Mouse (Mus musculus): Measurements from ENCODE around the gene Abraxas2.

The Abraxas2 gene

DNA sequence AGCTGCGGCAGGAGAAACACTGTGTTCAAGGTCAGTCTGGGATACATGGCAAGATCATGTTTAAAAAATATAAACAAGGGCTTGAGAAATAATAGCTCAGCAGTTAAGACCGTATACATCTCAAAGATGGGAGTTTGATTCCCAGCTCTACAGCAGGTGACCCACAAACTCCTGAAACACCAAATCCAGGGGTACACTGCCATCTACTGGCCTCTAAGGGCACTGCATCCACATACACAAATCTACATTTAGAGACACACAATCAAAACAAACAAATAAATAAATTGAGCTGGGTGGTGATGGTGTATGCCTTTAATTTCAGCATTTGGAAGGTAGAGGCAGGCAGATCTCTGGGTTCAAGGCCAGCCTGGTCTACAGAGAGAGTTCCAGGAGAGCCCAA is 39.2 kb downstream of the Abraxas2 start:
- peak; percentile 25 for DNase-seq (ENCODE audit: low read depth)

DNA sequence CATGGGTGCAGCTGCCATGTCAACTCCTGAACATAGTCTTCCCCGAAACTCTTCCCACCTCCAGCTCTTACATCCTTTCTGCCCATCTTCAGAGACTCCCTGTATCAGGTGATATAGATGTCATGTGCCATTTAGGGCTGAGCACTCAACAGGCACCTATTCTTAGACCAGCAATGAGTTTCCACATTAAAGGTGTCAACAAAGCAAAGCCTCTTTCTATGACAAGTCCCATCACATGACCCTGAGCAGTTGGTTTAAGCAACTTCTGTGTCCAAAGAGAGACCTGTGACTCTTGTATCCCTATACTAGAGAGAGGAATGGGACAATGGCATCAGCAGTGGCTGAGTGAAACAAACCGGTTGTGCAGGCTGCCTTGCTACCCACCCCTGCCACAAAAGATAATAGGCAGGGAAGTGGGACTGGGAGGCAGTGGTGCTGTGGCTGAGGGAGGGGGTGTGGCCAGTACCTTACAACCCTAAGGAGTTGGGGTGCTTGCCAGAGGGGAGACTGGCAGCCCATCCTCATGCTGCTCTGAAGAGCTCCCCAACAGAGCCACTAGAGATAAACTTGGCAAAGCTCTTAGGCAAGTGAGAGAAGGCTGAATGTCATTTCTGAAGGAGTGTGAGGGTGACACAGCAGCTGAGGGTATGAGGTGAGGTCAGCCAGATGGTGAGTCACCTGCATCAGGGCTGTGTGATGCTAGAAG is 42.0 kb downstream of the Abraxas2 start:
- DNase-seq (ENCODE audit: low read depth) = no peak

DNA sequence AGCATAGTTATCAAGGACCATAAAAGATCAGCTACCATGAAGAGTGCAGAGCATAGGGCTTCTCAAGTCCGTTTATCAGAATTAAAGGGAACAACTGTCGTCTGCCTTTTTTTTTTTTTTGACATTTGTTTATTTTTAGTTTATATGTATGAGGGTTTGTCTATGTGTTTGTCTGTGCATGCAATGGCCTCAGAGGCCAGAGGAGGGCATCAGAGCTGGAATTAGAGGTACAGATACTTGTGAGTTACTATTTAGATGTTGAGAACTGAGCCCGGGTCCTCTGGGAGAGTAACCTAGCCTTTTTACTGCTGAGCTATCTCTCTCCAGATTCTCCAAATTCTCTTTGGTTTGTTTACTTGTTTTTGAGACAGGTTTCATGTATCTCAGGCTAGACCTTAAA is 44.8 kb downstream of the Abraxas2 start:
- no peak for DNase-seq (ENCODE audit: low read depth)

DNA sequence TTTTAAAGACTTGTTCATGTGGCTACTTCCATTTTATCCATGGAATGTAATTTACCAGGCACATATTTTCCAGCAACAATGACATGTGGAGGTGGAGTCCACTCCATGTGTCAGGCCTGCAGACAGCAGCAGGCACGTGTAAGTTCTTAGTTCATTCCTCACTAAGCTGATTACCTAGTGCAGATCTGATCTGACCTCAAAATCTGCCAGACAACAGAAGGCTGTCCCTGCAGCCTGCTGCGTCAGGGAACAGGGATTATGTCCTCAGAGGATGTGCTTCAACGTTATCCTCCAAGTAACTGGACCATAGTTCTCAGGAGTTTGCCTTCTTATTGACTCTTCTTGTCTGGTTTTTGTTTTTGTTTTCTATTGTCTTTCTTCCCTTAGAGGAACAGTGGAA is 62.9 kb downstream of the Abraxas2 start:
- DNase-seq (ENCODE audit: low read depth) = no peak

DNA sequence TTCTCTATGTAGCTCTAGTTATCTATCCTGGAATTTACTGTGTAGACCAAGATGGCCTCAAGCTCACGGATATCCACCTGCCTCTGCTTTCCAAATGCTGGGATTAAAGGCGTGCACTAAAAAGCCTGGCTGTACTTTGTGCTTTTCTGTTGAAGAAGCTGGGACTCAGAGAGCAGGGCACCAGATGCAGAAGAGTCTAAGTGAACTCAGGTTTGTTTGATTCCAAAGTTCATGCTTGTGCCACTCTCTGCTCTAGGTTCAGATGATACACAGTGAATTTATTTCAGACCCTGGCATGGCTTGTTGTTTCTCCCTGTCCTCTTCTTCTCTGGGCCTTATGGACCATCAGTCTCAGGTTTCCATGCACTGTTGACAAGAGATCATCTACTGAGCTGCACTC is 66.2 kb downstream of the Abraxas2 start:
- DNase-seq (ENCODE audit: low read depth) = no peak

DNA sequence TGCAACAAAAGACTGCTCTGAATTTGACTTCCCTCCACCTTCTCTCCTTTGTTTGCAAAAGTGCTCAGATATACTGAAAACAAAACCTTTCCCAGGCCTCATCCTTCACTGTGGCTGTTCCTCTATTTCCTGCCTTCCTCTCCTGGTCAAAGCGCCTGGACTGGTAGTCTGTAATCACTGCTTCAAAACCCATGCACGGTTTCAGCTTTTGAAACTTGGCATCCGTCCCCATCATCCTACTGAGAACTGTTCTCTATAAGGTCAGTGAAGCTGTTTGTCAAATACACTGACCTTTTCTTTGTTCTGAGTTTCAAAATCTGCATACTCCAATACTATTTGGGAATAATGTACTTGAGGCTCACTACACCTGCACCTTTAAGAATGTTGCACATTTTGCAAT is 68.2 kb downstream of the Abraxas2 start:
- no peak for DNase-seq (ENCODE audit: low read depth)

DNA sequence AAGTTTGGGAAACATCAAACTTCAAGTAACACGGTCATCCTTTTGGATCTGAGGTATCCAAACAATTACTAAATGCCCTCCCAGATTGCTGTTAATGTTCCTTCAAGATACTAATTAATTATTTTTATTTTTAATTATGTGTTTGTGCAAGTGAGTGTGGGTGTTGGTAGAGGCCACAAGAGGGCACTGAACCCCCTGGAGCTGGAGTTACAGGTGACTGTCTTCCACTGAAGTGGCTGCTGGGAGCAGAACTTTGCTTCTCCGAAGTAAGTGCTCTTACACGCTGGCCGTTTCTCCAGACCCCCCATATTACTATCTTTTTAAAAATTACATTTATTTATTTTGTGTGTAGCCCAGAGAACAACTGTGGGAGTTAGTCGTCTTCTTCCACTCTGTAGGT is 71.0 kb downstream of the Abraxas2 start:
- no peak for DNase-seq (ENCODE audit: low read depth)

DNA sequence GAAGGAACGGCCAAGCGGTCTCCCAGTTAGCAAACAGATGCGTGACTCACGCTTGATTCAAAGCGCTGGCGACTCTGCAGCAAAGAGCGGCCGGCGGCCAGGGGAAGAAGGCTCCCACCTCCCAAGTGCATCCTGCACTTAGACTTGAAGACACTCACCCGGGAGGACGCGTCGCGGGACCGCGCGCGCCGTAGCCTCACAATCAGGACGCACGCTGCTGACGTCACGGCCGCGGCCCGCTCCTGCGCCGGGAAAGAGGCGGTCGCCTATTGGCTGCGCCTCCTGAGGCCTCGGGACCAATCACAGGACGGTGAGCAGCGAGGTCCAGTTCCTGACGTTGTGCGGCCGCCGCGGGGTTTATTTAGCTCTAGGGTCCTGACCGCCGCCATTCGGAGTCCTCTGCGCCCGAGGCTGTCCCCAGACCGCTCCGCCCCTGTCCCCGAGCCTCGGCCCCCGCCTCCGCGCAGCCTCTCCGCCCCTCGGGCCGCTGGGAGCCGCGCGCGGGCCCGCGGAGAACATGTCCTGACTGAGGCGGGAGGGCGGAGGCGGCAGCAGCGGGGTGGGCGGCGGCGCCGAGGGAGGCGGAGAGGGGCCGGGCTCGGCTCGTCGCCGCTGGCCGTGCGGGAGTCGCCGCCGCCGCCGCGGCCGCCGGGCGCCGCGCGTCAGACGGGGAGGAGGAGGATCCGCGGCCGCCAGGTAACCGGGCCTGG is 72.0 kb downstream of the Abraxas2 start, which contains the start of gene Zranb1:
Gene Zranb1, plus strand, starts transcription at position 293 of the 710 bp plus-strand sequence.
- peak; percentile 97 for DNase-seq (ENCODE audit: low read depth)

DNA sequence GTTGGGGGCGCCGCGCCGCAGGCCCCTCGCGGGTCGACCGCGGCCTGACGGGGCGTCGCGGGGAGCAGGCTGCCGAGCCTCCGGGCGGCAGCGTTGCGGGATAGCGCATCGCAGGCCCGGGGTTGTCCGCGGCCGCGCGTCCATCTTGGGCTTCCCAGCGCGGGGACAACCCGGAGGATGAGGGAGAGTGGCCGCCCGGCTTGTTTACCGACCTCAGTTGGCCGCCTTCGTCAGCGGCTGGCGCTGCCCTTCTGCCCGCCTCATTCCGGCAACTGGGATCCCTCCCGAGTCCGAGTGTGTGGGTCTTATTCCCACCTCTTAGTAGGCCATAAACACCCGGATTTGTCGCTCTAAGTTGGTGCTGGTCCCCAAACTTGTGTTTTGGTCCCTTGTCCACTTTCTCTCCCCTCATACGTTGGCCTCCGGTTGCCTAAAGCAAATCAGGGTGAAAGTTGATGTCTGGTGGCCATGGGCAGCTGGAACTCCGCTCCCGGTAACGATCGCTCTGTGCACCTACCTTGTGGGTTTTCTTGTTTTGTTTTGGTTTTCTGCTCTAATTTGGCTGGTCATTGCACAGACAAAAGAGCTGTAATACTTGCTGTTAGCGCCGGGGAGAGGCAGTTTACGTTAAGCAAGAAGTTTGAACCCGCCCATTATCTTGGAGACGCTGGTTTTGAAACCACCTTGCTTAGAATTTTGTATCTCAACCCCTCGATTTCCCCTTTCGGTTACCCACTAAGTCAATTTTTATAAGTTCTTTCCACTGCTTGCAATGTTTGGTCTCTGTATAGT is 72.7 kb downstream of the Abraxas2 start:
- DNase-seq (ENCODE audit: low read depth) = no peak

DNA sequence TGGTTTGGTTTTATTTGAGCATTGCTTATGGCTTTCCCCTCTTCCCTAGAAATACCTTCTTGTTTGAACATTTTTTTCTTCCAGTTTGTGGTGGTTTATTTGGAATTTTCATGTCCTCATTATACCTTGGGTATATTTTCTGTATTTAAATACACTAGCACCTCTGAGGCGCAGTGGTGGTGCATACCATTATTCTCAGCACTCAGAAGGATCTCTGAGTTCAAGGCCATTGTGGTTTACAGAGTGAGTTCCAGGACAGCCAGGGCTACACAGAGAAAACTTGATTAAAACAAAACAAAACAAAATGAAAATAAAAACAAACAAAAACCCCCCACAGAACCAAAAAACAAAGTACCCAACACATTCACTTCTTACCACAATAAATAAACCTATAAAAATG is 74.3 kb downstream of the Abraxas2 start:
- DNase-seq (ENCODE audit: low read depth) = no peak

Data from c-Kit-positive CD71-negative TER-119-negative erythroid progenitor cells, embryonic 14.5 days (primary cell).